Mouse (Mus musculus) layer of hippocampus, postnatal 25 days (tissue): ENCODE measurements around the gene Olfr1462. TPM values are rescaled to one million over a fixed set of nuclear protein-coding genes. Genes with fewer than 3 reads are reported as not detected.

Experiments
- DNase-seq, 2 experiments: peaks; one replicate each; pipeline ENCODE4 v3.0.0; 2022; ENCODE audit warnings: mixed read lengths in 2 of 2, low spot score in 1 of 2; ENCODE audit errors: extremely low spot score in 1 of 2
- total RNA-seq, 2 experiments: library from RNA; stranded (reverse); gene quantifications; 2 replicates each; pipeline ENCODE4 v1.2.3; 2021

The Olfr1462 gene
- not detected for total RNA-seq

DNA sequence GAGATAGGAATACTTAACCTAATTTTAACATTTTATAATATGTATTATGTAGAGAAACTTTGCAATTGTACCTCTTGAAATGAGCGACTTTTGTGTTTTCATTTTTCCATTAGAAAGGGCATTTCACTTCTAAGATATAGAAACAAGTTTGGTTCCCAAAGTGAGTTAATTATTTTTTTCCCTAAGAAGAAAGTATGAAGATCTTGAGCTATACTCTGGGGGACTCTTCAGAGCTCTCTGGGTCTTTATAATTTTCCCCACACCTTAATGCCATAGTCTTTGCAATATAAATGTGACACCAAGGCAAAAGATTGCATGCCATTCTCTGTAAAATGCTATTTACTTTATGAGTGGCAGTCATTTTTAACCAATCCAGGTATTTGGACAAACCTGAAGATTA lies at the start of gene Olfr1462:
Gene Olfr1462, plus strand, starts transcription at position 301 of the 400 bp plus-strand sequence.
- DNase-seq = no peak

DNA sequence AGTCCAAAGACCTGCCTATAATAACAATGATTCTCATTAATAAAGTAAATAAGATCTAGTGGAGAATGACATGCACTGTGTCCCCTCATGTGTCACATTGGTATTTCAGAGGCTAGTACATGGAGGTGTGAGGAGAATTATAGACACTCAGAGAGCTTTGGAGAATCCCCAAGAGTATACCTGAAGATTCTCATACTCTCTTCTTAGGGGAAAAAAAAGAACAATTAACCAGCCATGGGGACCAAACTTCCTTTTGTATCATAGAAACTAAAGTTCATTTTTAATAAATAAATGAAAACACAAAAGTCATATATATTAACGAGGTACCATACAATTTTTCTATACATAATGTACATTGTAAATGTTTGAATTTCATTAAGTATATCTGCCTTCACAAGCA lies 36.1 kb upstream of the Olfr1462 start, which contains the start of gene Olfr1459:
Gene Olfr1459, minus strand, starts transcription at position 101 of the 400 bp plus-strand sequence.
- DNase-seq = no peak

DNA sequence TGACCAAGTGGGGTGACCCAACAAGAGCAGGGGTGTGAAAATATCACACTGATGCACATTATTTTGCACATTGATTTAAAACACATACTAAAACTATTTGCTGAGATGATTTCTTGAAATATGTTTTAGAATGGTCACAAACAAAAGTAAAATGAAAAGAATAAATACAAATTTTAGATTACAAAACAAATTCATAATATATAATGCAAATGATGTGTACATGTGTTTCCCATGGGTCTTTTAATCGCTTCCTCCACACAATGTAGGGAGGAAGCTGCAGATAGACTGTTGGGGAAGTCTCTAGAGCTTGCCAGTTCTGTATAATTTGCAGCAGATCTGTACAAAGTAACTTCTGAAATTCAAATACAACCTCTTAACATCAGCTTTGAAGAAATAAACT lies 22.8 kb upstream of the Olfr1462 start, which contains the start of gene Olfr1461:
Gene Olfr1461, plus strand, starts transcription at position 301 of the 400 bp plus-strand sequence.
- DNase-seq = no peak

- DNase-seq = no peak
These were observed 36.1 kb downstream of the Olfr1462 start for GRCm38 (mm10) chr19:13221666-13222065.

DNA sequence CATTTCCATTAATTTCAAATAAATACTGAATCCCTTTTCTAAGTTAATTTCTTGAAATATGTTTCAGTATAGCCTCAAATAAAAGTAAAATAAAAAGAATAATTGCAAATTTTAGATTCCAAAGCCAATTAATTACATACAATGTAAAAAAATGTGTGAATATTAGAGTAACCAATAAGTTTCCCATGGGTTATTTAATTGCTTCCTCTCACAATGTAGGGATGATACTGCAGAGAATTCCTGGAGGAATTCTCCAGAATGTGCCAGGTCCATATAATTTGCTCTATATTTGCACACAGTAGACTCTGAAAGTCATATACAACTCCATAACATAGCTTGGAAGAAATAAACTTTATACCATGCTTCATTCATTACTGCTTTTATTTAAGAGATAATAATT lies 45.5 kb downstream of the Olfr1462 start, which contains the start of gene Olfr1463:
Gene Olfr1463, plus strand, starts transcription at position 301 of the 400 bp plus-strand sequence.
- no peak for DNase-seq

Other genes starting within 250 kb of the Olfr1462 start
- not detected for gene Olfr1450, start 235.5 kb upstream of the Olfr1462 start, total RNA-seq
- not detected for gene Olfr1451, start 190.7 kb upstream of the Olfr1462 start, total RNA-seq
- gene Olfr1453, start 157.4 kb upstream of the Olfr1462 start, total RNA-seq = not detected
- gene Olfr1454, start 125.1 kb upstream of the Olfr1462 start, total RNA-seq = not detected
- not detected for gene Olfr1457, start 87.8 kb upstream of the Olfr1462 start, total RNA-seq
- gene Olfr1458, start 79.0 kb upstream of the Olfr1462 start, total RNA-seq = not detected
- gene Olfr1459, start 36.2 kb upstream of the Olfr1462 start, total RNA-seq = under 1 TPM; 0.17 to 0.19 TPM
- not detected for gene Olfr1461, start 22.7 kb upstream of the Olfr1462 start, total RNA-seq
- gene Olfr1463, start 45.6 kb downstream of the Olfr1462 start, total RNA-seq = not detected
- gene Olfr1465, start 129.8 kb downstream of the Olfr1462 start, total RNA-seq = not detected
- not detected for gene Olfr1466, start 153.1 kb downstream of the Olfr1462 start, total RNA-seq
- gene Olfr1467, start 176.5 kb downstream of the Olfr1462 start, total RNA-seq = not detected
- not detected for gene Olfr1469, start 222.1 kb downstream of the Olfr1462 start, total RNA-seq